Mouse (Mus musculus): Measurements from ENCODE around the gene Dgkg.

DNA sequence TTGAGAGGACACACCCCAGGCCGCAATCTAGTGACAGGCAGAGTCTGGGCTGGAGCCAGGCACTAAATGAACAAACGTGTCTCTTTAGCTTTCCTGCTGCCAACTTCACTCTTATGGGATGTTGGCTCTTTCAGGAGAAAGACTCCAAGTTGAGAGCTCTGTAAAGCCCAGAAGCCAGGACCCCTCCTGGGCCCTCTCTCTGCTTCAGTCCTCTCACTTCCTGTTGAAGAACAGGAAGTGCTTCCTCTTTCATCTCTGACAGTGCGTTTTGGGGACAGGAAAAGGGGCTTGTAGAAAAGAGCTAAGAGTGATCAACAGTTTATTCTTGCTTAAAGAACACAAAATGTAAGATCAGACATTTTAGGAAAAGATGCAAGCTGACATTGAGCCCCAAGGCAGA is 159.0 kb downstream of the Dgkg start:
- TF ChIP-seq CTCF (IDR thresholded peaks at IDR 0.05; ENCODE audit: control insufficient read depth, insufficient read depth, low read length) (no peak), POLR2A (IDR thresholded peaks at IDR 0.05; ENCODE audit: borderline replicate concordance, control insufficient read depth, low read depth, low read length) (no peak)
